Mouse (Mus musculus) embryonic facial prominence, embryonic 11.5 days (tissue): ENCODE data around the gene Sorl1. TPM values are rescaled to one million over a fixed set of nuclear protein-coding genes. Genes with fewer than 3 reads are reported as not detected.
A peak's percentile ranks its signal among the peaks of the same experiment; 100 is the strongest.

Experiments
- ATAC-seq: fragments of 200-750 bp; cut with Nextera tagmentation; replicated peaks from 2 replicates; pipeline ENCODE4 v1.8.0; 2017; ENCODE audit warnings: low read depth; ENCODE audit not compliant: insufficient number of reproducible peaks, low FRiP score, low TSS enrichment
- DNase-seq: peaks from one replicate; pipeline ENCODE4 v3.0.0-alpha.2; 2015; ENCODE audit warnings: low spot score
- H3K27ac ChIP-seq: fragments of 300-500 bp; sonication (generic); replicated peaks from 2 replicates; pipeline ENCODE4 v1.5.1; 2014; ENCODE audit warnings: mild to moderate bottlenecking, low read depth, low read length, control low read depth
- H3K27me3 ChIP-seq: fragments of 300-500 bp; sonication (generic); 2 replicates; pipeline ENCODE4 v1.6.1; 2014; ENCODE audit warnings: mild to moderate bottlenecking, low read length, moderate library complexity, mixed read lengths; ENCODE audit not compliant: control insufficient read depth, insufficient read depth
- H3K36me3 ChIP-seq: fragments of 300-500 bp; sonication (generic); replicated peaks from 2 replicates; pipeline ENCODE4 v1.6.1; 2014; ENCODE audit warnings: low read depth, mild to moderate bottlenecking, low read length, moderate library complexity, mixed read lengths; ENCODE audit not compliant: control insufficient read depth, insufficient read depth
- H3K4me1 ChIP-seq: fragments of 300-500 bp; sonication (generic); 2 replicates; pipeline ENCODE4 v1.6.1; 2014; ENCODE audit warnings: low read length, mixed read lengths; ENCODE audit not compliant: control insufficient read depth, insufficient read depth
- H3K4me2 ChIP-seq: fragments of 300-500 bp; sonication (generic); 2 replicates; pipeline ENCODE4 v1.6.1; 2014; ENCODE audit warnings: low read depth, mild to moderate bottlenecking, control low read depth, low read length, moderate library complexity
- H3K4me3 ChIP-seq: fragments of 300-500 bp; sonication (generic); 2 replicates; pipeline ENCODE4 v1.5.1; 2014; ENCODE audit warnings: low read depth, low read length, control low read depth
- H3K9ac ChIP-seq: fragments of 300-500 bp; sonication (generic); replicated peaks from 2 replicates; pipeline ENCODE4 v1.6.1; 2014; ENCODE audit warnings: mild to moderate bottlenecking, control low read depth, low read length
- H3K9me3 ChIP-seq: fragments of 300-500 bp; sonication (generic); replicated peaks from 2 replicates; pipeline ENCODE4 v1.6.1; 2016; ENCODE audit warnings: mild to moderate bottlenecking, low read length, inconsistent platforms, mixed read lengths; ENCODE audit not compliant: control insufficient read depth
- WGBS: fragments of 180-500 bp; shearing (Covaris S2); extraction: QIAGEN DNeasy Blood & Tissue Kit; methylation state at CpG from one replicate; pipeline ENCODE4 v1.1.7; 2014; 5-methylcytosine and 5-hydroxymethylcytosine counted together
- polyA plus RNA-seq: library from polyadenylated mRNA; unstranded; fragments of >200 nt; fragmentation: Nextera tagmentation; extraction: Ambion mirVana; gene quantifications from 2 replicates; pipeline ENCODE4 v1.2.1, GENCODE M21; 2014

Sorl1 gene
- polyA plus RNA-seq, 1 experiment from 2014 or later = 5.8 TPM

DNA sequence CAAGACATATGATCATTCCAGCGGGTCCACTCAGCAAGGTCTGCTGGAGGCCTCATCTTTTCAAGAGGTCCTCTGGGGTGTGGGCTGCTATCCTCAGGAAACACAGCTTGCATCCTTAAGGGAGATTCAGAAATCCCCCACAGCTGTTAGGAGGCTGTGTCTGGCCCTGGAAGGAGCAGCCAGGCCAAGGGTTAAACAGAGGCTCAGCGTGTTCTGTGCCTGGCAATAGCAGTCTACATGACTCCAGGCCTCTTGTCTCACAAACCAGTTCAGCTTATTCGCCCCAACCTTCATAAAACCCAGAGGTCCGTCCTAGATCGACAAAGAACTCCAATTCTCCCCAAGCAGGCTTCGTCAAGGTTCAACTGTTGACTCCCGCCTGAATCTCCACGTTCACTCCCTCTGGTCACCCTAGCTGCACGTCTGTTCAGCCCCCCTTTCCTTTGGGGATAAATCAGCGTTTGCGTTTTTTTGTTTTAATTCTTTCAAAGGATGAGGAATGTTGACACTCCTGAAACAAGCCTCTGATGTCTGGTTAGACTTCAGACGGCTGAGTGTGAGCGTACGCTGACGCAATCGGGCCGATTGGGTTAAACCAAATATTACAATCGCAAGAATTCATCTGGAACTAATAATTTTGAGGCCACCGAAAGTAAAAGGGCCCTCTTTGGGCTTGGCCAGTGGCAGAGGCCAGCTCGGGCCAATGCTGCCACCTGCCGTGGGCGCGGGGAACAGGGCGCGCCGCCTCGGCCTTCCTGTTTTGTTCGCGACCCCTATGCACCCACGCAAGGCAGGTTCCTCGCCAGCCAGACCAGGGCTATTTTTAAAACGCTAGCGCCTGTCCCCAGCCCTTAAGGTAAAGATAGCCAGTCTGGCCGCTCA, 173.7 kb downstream of the Sorl1 start:
- peaks cover 21% of the 10 kb centered on the region for H3K4me1 ChIP-seq
- WGBS = 3% methylated on average over 34 of the region's 34 CpGs
- peak overlapping the region; percentile 57 for H3K4me2 ChIP-seq
- H3K4me3 ChIP-seq = peak overlapping the region; percentile 37
- no peaks in the 10 kb centered on the region for H3K9me3 ChIP-seq
- H3K36me3 ChIP-seq = no peaks in the 10 kb centered on the region
- peak; percentile 96 for DNase-seq
- H3K27me3 ChIP-seq = no peaks in the 10 kb centered on the region
- peak overlapping the region; percentile 98 for H3K27ac ChIP-seq
- peak overlapping the region; percentile 81 for H3K9ac ChIP-seq
- peak; percentile 84 for ATAC-seq

- Histone ChIP-seq H3K4me2 (no peak overlapping the region), H3K27ac (peak overlapping the region; percentile 98), H3K9ac (peak overlapping the region; percentile 62), H3K4me3 (no peak overlapping the region), H3K27me3 (no peaks in the 10 kb centered on the region), H3K36me3 (no peaks in the 10 kb centered on the region), H3K4me1 (peaks cover 21% of the 10 kb centered on the region), H3K9me3 (no peaks in the 10 kb centered on the region)
- WGBS = 73% methylated on average over 5 of the region's 5 CpGs
- DNase-seq (no peak), ATAC-seq (no peak)
These were observed 174.6 kb downstream of the Sorl1 start for GRCm38 (mm10) chr9:41949476-41949875.

DNA sequence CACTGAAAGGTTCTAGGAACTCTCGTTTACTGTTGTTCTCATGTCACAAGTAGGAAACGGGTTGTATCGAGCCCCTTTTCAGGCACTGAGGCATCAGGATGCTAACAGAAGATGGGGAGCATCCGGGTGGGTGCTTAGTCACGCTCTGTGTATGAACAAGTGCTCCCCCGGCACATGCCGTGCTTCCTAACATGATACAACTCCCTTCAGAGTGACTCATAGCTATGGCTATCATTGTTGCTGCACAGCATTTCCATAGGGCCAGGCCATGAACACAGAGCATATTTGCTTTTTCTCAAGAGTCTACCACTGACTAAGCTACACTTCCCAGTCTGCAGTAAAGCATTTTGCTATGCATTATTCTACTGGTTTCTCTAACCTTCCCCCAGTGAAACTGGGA, 179.1 kb downstream of the Sorl1 start:
- H3K27me3 ChIP-seq = no peaks in the 10 kb centered on the region
- peaks cover 8% of the 10 kb centered on the region for H3K4me1 ChIP-seq
- H3K4me2 ChIP-seq = no peak overlapping the region
- ATAC-seq (no peak), DNase-seq (no peak)
- H3K27ac ChIP-seq = no peak overlapping the region
- no peak overlapping the region for H3K9ac ChIP-seq
- H3K36me3 ChIP-seq = no peaks in the 10 kb centered on the region
- 92% methylated on average over 7 of the region's 7 CpGs for WGBS
- H3K4me3 ChIP-seq = no peak overlapping the region
- no peaks in the 10 kb centered on the region for H3K9me3 ChIP-seq

DNA sequence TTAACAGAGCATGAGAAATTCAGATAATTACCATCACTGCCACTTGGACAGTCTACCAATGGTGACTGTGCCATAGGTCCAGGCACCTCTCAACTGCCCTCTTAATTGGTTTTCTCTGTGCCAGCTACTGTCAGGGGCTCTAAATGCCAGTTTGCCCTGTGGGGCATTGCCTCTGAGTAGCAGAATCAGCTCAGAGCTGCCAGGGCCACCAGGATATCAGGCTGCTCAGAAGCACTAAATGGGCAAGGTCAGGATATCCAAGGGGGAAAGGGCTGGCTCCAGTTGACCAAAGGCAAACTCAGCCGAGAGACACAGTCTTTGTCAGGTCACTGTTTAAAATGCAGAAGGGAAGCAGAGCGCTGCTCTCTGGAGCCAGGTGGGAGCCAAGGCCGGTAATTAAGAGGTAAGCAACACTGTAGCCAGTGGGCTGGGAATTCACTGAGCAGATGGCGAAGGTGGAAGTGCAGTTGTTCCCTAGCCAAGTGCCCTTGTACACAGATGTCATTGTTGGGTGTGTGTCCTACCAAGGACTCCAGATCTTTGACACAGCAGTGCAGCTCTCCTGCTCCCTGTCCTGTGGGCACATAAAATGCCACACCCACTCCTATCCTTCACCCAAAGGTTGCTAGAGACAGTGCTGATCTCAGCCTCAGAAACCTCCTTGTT, 181.0 kb downstream of the Sorl1 start:
- DNase-seq (no peak), ATAC-seq (no peak)
- no peaks in the 10 kb centered on the region for H3K36me3 ChIP-seq
- WGBS = 66% methylated on average over 4 of the region's 4 CpGs
- H3K27me3 ChIP-seq = no peaks in the 10 kb centered on the region
- H3K4me3 ChIP-seq = no peak overlapping the region
- H3K4me1 ChIP-seq = peaks cover 4% of the 10 kb centered on the region; the same call in 1 of the 2 replicates
- H3K9me3 ChIP-seq = no peaks in the 10 kb centered on the region
- H3K27ac ChIP-seq = no peak overlapping the region
- H3K4me2 ChIP-seq = no peak overlapping the region
- no peak overlapping the region for H3K9ac ChIP-seq

DNA sequence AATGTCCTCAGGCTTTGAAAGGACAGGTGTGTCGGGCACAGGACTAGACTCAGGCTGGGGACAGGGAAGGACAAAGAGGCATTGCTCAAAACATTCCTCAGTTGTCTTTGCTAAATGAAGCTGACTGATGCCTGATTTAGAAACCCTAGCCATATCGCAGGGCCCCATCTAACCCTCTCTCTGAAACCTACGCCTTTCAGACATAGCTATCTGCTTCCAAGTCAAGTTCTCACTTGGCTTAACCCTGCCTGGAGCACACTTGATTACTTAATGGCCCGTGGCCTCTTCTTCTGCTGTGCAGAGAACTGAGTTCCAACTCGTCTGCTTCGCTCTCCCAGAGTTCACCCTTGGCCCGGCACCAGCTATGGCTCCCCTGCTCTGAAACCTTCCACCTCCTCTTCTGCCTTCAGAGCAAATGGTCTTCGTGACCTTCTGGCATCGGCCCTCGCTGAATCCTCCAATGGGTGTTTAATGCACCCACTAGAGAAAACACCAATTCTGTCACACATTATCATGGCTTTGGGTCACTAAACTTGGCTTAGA, 183.7 kb downstream of the Sorl1 start:
- 79% methylated on average over 10 of the region's 10 CpGs for WGBS
- ATAC-seq = no peak
- H3K4me3 ChIP-seq = no peak overlapping the region
- H3K9me3 ChIP-seq = no peaks in the 10 kb centered on the region
- no peak overlapping the region for H3K27ac ChIP-seq
- H3K9ac ChIP-seq = no peak overlapping the region
- H3K4me1 ChIP-seq = peaks cover 11% of the 10 kb centered on the region
- H3K27me3 ChIP-seq = no peaks in the 10 kb centered on the region
- DNase-seq = no peak
- no peaks in the 10 kb centered on the region for H3K36me3 ChIP-seq
- no peak overlapping the region for H3K4me2 ChIP-seq

GRCm38 (mm10) chr9:41938449-41938848, 185.6 kb downstream of the Sorl1 start:
- Histone ChIP-seq H3K4me1 (peaks cover 22% of the 10 kb centered on the region), H3K9me3 (no peaks in the 10 kb centered on the region), H3K4me2 (no peak overlapping the region), H3K4me3 (no peak overlapping the region), H3K9ac (peak overlapping the region; percentile 39), H3K27me3 (no peaks in the 10 kb centered on the region), H3K27ac (peak overlapping the region; percentile 94), H3K36me3 (no peaks in the 10 kb centered on the region)
- WGBS = 41% methylated on average over 8 of the region's 8 CpGs
- no peak for ATAC-seq
- DNase-seq = peak; percentile 56

DNA sequence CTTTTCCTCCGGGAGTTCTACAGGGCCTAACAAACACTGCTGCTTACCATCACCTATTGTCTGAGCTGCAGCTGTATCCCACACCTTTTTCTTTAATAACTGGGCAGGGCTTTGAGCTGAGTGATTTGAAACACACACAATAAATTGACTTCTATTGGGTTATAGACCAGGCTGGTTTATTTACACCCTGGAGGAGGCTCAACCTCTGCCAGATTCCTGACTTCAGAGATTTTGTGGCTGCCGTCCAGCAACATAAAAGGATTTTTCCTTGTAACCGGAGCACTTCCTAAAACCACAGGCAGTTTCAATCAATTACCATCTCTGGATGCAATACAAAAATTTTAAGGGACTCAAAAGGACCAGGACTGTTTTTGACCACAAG, 186.1 kb downstream of the Sorl1 start:
- H3K27ac ChIP-seq = peak overlapping the region; percentile 94
- ATAC-seq (peak; percentile 12; the same call in 1 of the 2 replicates), DNase-seq (peak; percentile 81)
- H3K27me3 ChIP-seq = no peaks in the 10 kb centered on the region
- H3K36me3 ChIP-seq = no peaks in the 10 kb centered on the region
- WGBS = 24% methylated on average over 3 of the region's 3 CpGs
- H3K9ac ChIP-seq = no peak overlapping the region
- H3K4me3 ChIP-seq = no peak overlapping the region
- H3K9me3 ChIP-seq = no peaks in the 10 kb centered on the region
- peaks cover 22% of the 10 kb centered on the region for H3K4me1 ChIP-seq
- H3K4me2 ChIP-seq = no peak overlapping the region
